Comparison of ENCODE assay signal across 15 mouse cellular contexts in the genomic region with DNA sequence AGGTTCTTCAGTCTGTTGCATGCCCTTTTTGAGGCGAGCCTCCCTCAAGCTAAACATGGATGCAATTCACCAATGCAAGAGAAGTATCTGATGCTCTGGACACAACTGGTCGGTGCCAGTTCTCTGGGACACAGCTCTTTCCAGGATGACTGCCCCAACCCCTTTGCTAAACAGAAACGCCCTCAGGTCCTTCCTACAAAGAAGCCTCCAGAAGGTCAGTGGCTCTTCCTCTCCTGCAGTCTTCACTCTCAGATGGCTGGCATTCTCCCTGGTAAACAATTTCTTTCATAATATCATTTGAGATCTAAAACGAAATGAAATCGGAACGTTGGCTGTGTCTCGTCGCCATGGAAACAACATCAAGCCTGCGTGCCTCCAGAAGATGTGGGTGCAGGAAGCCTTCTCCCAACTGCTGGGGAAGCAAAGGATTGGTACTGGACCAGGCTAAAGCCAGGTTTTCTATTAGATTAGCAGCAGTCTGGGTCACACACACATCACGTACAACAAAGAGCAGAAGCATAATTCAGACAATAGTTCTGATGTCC.
A peak's percentile ranks its signal among the peaks of the same experiment; 100 is the strongest.
DNase-seq lines count a peak whose midpoint lies in the region; ATAC-seq and TF ChIP-seq lines count a peak whose summit lies in the region.
"Had no signal": no experiment of that assay in that cellular context is flagged by ENCODE, and none has a peak within 500 bp of the region (broad histone marks: within the 10 kb centered on the region; RNA-seq: fewer than 3 reads in every experiment).

No protein-coding gene starts in this region.

- no peaks in the 10 kb centered on the region for H3K4me1 ChIP-seq in forebrain, embryonic 14.5 days (ENCODE audit: control insufficient read depth, insufficient read depth, low read length)
- no peaks in the 10 kb centered on the region for H3K4me1 ChIP-seq in forebrain, embryonic 13.5 days
- peaks cover 6% of the 10 kb centered on the region; the same call in 1 of the 2 replicates for H3K4me1 ChIP-seq in cortical plate, adult 2 months (ENCODE audit: control insufficient read depth, insufficient read depth, low read length)
- H3K4me1 ChIP-seq in midbrain, embryonic 16.5 days (ENCODE audit: control insufficient read depth, insufficient read depth, low read length) = peaks cover 14% of the 10 kb centered on the region
- H3K4me1 ChIP-seq: neural tube, embryonic 12.5 days had no signal

- no peak for TF ChIP-seq CTCF in cortical plate, adult 2 months (IDR thresholded peaks at IDR 0.05; ENCODE audit: extremely low read depth, insufficient read depth, low read length)

- peak; percentile 36; the same call in 1 of the 2 replicates for TF ChIP-seq POLR2A in cortical plate, adult 2 months (IDR thresholded peaks at IDR 0.05; ENCODE audit: extremely low read depth, insufficient read depth, low read length)

- H3K4me2 ChIP-seq in forebrain, embryonic 14.5 days (ENCODE audit: low read length) = no peak overlapping the region
- no peak overlapping the region for H3K4me2 ChIP-seq in forebrain, embryonic 13.5 days
- H3K4me2 ChIP-seq in midbrain, embryonic 16.5 days (ENCODE audit: low read length) = peak overlapping the region; percentile 1; the same call in 1 of the 2 replicates
- H3K4me2 ChIP-seq: heart, embryonic 15.5 days; neural tube, embryonic 12.5 days had no signal

- no peak for ATAC-seq in forebrain, embryonic 14.5 days
- ATAC-seq in forebrain, embryonic 13.5 days = no peak
- ATAC-seq in midbrain, embryonic 16.5 days = peak; percentile 58; the same call in 1 of the 2 replicates
- ATAC-seq: intestine, postnatal 0 days had no signal

- 73% methylated on average over 10 of the region's 10 CpGs for WGBS in forebrain, embryonic 14.5 days
- WGBS in forebrain, embryonic 13.5 days = 74% methylated on average over 10 of the region's 10 CpGs
- WGBS in midbrain, embryonic 16.5 days = 51% methylated on average over 10 of the region's 10 CpGs

- peak overlapping the region; percentile 39; the same call in 1 of the 2 replicates for H3K27ac ChIP-seq in forebrain, embryonic 14.5 days (ENCODE audit: low read depth, low read length)
- no peak overlapping the region for H3K27ac ChIP-seq in forebrain, embryonic 13.5 days
- peak overlapping the region; percentile 37; the same call in 1 of the 2 replicates for H3K27ac ChIP-seq in cortical plate, adult 2 months (ENCODE audit: insufficient read depth, low read length)
- H3K27ac ChIP-seq in midbrain, embryonic 16.5 days (ENCODE audit: low read length) = peak overlapping the region; percentile 81
- H3K27ac ChIP-seq: embryonic facial prominence, embryonic 10.5 days; gastrocnemius, adult 2 months; heart, embryonic 15.5 days; neural tube, embryonic 12.5 days had no signal

- no peaks in the 10 kb centered on the region for H3K9me3 ChIP-seq in forebrain, embryonic 14.5 days (replicated peaks; ENCODE audit: control insufficient read depth, low read length)
- H3K9me3 ChIP-seq in forebrain, embryonic 13.5 days (replicated peaks) = no peaks in the 10 kb centered on the region
- H3K9me3 ChIP-seq in midbrain, embryonic 16.5 days (replicated peaks; ENCODE audit: control insufficient read depth, low read length, poor library complexity, severe bottlenecking) = no peaks in the 10 kb centered on the region
- H3K9me3 ChIP-seq: embryonic facial prominence, embryonic 10.5 days; heart, embryonic 15.5 days; neural tube, embryonic 12.5 days had no signal

- no peak overlapping the region for H3K4me3 ChIP-seq in forebrain, embryonic 14.5 days (ENCODE audit: low read depth, low read length)
- H3K4me3 ChIP-seq in forebrain, embryonic 13.5 days = no peak overlapping the region
- no peak overlapping the region for H3K4me3 ChIP-seq in cortical plate, adult 2 months (ENCODE audit: insufficient read depth, low read length)
- no peak overlapping the region for H3K4me3 ChIP-seq in midbrain, embryonic 16.5 days (ENCODE audit: low read depth, low read length)
- H3K4me3 ChIP-seq: embryonic facial prominence, embryonic 10.5 days; gastrocnemius, adult 2 months; heart, embryonic 15.5 days; neural tube, embryonic 12.5 days had no signal

- no peaks in the 10 kb centered on the region for H3K36me3 ChIP-seq in forebrain, embryonic 14.5 days (ENCODE audit: control insufficient read depth, insufficient read depth, low read length)
- H3K36me3 ChIP-seq in forebrain, embryonic 13.5 days (ENCODE audit: poor library complexity, severe bottlenecking) = no peaks in the 10 kb centered on the region
- no peaks in the 10 kb centered on the region for H3K36me3 ChIP-seq in midbrain, embryonic 16.5 days (ENCODE audit: control insufficient read depth, insufficient read depth, low read length)
- H3K36me3 ChIP-seq: embryonic facial prominence, embryonic 10.5 days; heart, embryonic 15.5 days; neural tube, embryonic 12.5 days had no signal

- DNase-seq in forebrain, embryonic 14.5 days (ENCODE audit: low spot score) = peak; percentile 57
- peak; percentile 76 to 80 for DNase-seq in layer of hippocampus, adult 8-10 months (ENCODE audit: low spot score in 2 of 2)
- DNase-seq in cerebellum, postnatal 14 days = no peak
- DNase-seq in adrenal gland, adult 8-10 months = no peak
- DNase-seq in cerebellum, adult 11-12 months = no peak
- DNase-seq: gastrocnemius, adult 2 months; lung, adult 18-20 months; thymus, adult 18-20 months had no signal

- H3K27me3 ChIP-seq in forebrain, embryonic 14.5 days (replicated peaks; ENCODE audit: control insufficient read depth, insufficient read depth, low read length) = no peaks in the 10 kb centered on the region
- H3K27me3 ChIP-seq in forebrain, embryonic 13.5 days = no peaks in the 10 kb centered on the region
- H3K27me3 ChIP-seq in midbrain, embryonic 16.5 days (ENCODE audit: control insufficient read depth, insufficient read depth, low read depth, low read length) = no peaks in the 10 kb centered on the region
- H3K27me3 ChIP-seq: heart, embryonic 15.5 days; neural tube, embryonic 12.5 days had no signal

- no peak overlapping the region for H3K9ac ChIP-seq in forebrain, embryonic 14.5 days (ENCODE audit: low read length)
- H3K9ac ChIP-seq in forebrain, embryonic 13.5 days = no peak overlapping the region
- no peak overlapping the region for H3K9ac ChIP-seq in midbrain, embryonic 16.5 days (ENCODE audit: low read depth, low read length)
- H3K9ac ChIP-seq: heart, embryonic 15.5 days; neural tube, embryonic 12.5 days had no signal

Comparison
In these comparisons a context has a peak if more than half of its experiments do, and no peak if none do; other contexts are left out.
1. DNase-seq: peak in forebrain, embryonic 14.5 days (single experiment) and layer of hippocampus, adult 8-10 months (2 of 2); none in cerebellum, postnatal 14 days (0 of 2), adrenal gland, adult 8-10 months (single experiment) and cerebellum, adult 11-12 months (single experiment).